Mouse (Mus musculus) limb, embryonic 11.5 days (tissue): ENCODE data around the gene Ltb. TPM values are rescaled to one million over a fixed set of nuclear protein-coding genes. Genes with fewer than 3 reads are reported as not detected.
"Not testable (repeated sequence)": the region's sequence is repeated elsewhere in the genome, so short reads cannot be mapped to it uniquely, and the experiment has no call there.

Experiments
- ATAC-seq: fragments of 200-750 bp; cut with Nextera tagmentation; 2 replicates; pipeline ENCODE4 v1.8.0; 2017; ENCODE audit warnings: low read depth; ENCODE audit not compliant: insufficient number of reproducible peaks, low FRiP score, low TSS enrichment
- DNase-seq: peaks from one replicate; pipeline ENCODE4 v3.0.0-alpha.2; 2015; ENCODE audit warnings: low spot score
- H3K27ac ChIP-seq: fragments of 300-500 bp; sonication (generic); replicated peaks from 2 replicates; pipeline ENCODE4 v1.5.1; 2014; ENCODE audit warnings: low read depth, mild to moderate bottlenecking, low read length
- H3K27me3 ChIP-seq: fragments of 300-500 bp; sonication (generic); 2 replicates; pipeline ENCODE4 v1.6.1; 2014; ENCODE audit warnings: mild to moderate bottlenecking, low read length, mixed read lengths; ENCODE audit not compliant: control insufficient read depth, insufficient read depth
- H3K36me3 ChIP-seq: fragments of 300-500 bp; sonication (generic); 2 replicates; pipeline ENCODE4 v1.6.1; 2014; ENCODE audit warnings: mild to moderate bottlenecking, low read length, moderate library complexity, mixed read lengths; ENCODE audit not compliant: control insufficient read depth, insufficient read depth
- H3K4me1 ChIP-seq: fragments of 300-500 bp; sonication (generic); 2 replicates; pipeline ENCODE4 v1.6.1; 2014; ENCODE audit warnings: low read length, mixed read lengths; ENCODE audit not compliant: control insufficient read depth, insufficient read depth
- H3K4me2 ChIP-seq: fragments of 300-500 bp; sonication (generic); 2 replicates; pipeline ENCODE4 v1.6.1; 2014; ENCODE audit warnings: low read depth, mild to moderate bottlenecking, moderate library complexity; ENCODE audit not compliant: severe bottlenecking
- H3K4me3 ChIP-seq: fragments of 300-500 bp; sonication (generic); 2 replicates; pipeline ENCODE4 v1.5.1; 2014; ENCODE audit warnings: low read depth, low read length
- H3K9ac ChIP-seq: fragments of 300-500 bp; sonication (generic); 2 replicates; pipeline ENCODE4 v1.6.1; 2014; ENCODE audit warnings: mild to moderate bottlenecking, low read length
- H3K9me3 ChIP-seq: fragments of 300-500 bp; sonication (generic); 2 replicates; pipeline ENCODE4 v1.6.1; 2016; ENCODE audit warnings: low read length; ENCODE audit not compliant: control insufficient read depth
- WGBS: fragments of 180-500 bp; shearing (Covaris S2); extraction: QIAGEN DNeasy Blood & Tissue Kit; methylation state at CpG from one replicate; pipeline ENCODE4 v1.1.7; 2014; 5-methylcytosine and 5-hydroxymethylcytosine counted together
- polyA plus RNA-seq: library from polyadenylated mRNA; unstranded; fragments of >200 nt; fragmentation: Nextera tagmentation; extraction: Ambion mirVana; gene quantifications from 2 replicates; pipeline ENCODE4 v1.2.1, GENCODE M21; 2014

The Ltb gene
- polyA plus RNA-seq, 1 experiment from 2014 or later = 0.45 TPM

GRCm38 (mm10) chr17:35232659-35233058, 38.4 kb downstream of the Ltb start:
- Histone ChIP-seq H3K27me3 (no peaks in the 10 kb centered on the region), H3K4me2 (no peak overlapping the region), H3K9ac (no peak overlapping the region), H3K9me3 (no peaks in the 10 kb centered on the region), H3K36me3 (peaks cover 9% of the 10 kb centered on the region; the same call in 1 of the 2 replicates), H3K27ac (no peak overlapping the region), H3K4me3 (no peak overlapping the region), H3K4me1 (0 out of 2 replicates have a peak, but pooled peaks cover 3% of the 10 kb centered on the region)
- 86% methylated on average over 5 of the region's 5 CpGs for WGBS
- DNase-seq (no peak), ATAC-seq (no peak)

- no peak for DNase-seq
- Histone ChIP-seq H3K9me3 (no peaks in the 10 kb centered on the region), H3K27ac (0 out of 2 replicates have a peak within 1 kb of the TSS, but pooled peaks have one; percentile 21), H3K27me3 (no peaks in the 10 kb centered on the region), H3K4me3 (peak within 1 kb of the TSS; percentile 49), H3K9ac (no peak within 1 kb of the TSS; the same call in 1 of the 2 replicates), H3K4me1 (0 out of 2 replicates have a peak, but pooled peaks cover 3% of the 10 kb centered on the region), H3K4me2 (peak within 1 kb of the TSS; percentile 89), H3K36me3 (peaks cover 8% of the 10 kb centered on the region; the same call in 1 of the 2 replicates)
- WGBS = 85% methylated on average over 18 of the region's 18 CpGs
- ATAC-seq = no peak
Observed at GRCm38 (mm10) chr17:35233114-35233980, 39.1 kb downstream of the Ltb start, which contains the start of gene Atp6v1g2. Atp6v1g2 (plus strand) TSS chr17:35233660.

- H3K27ac ChIP-seq, H3K4me1 ChIP-seq, H3K9me3 ChIP-seq, H3K9ac ChIP-seq, H3K36me3 ChIP-seq, ATAC-seq, H3K27me3 ChIP-seq, DNase-seq: not testable (repeated sequence)
- 92% methylated on average over 7 of the region's 7 CpGs for WGBS
- Histone ChIP-seq H3K4me2 (peak overlapping the region; percentile 89; the same call in 1 of the 2 replicates), H3K4me3 (peak overlapping the region; percentile 49; the same call in 1 of the 2 replicates)
Observed at GRCm38 (mm10) chr17:35234090-35234489, 39.9 kb downstream of the Ltb start.

- H3K9ac ChIP-seq = peak overlapping the region; percentile 91
- peak overlapping the region; percentile 84 for H3K27ac ChIP-seq
- WGBS = 5% methylated on average over 31 of the region's 31 CpGs
- no peaks in the 10 kb centered on the region for H3K27me3 ChIP-seq
- no peaks in the 10 kb centered on the region for H3K9me3 ChIP-seq
- H3K36me3 ChIP-seq = peaks cover under 1% of the 10 kb centered on the region; the same call in 1 of the 2 replicates
- 0 out of 2 replicates have a peak, but pooled peaks cover 3% of the 10 kb centered on the region for H3K4me1 ChIP-seq
- DNase-seq (peak; percentile 72), ATAC-seq (0 out of 2 replicates have a peak, but pooled peaks have one; percentile 8)
- H3K4me3 ChIP-seq = peak overlapping the region; percentile 49
- peak overlapping the region; percentile 89 for H3K4me2 ChIP-seq
Observed at GRCm38 (mm10) chr17:35234903-35235302, 40.7 kb downstream of the Ltb start.

GRCm38 (mm10) chr17:35235614-35236389, 41.6 kb downstream of the Ltb start, which contains the start of gene Nfkbil1:
Nfkbil1 (minus strand) TSS chr17:35235792.
- Histone ChIP-seq H3K9ac (peak within 1 kb of the TSS; percentile 91), H3K4me1 (peaks cover 7% of the 10 kb centered on the region; the same call in 1 of the 2 replicates), H3K4me2 (peak within 1 kb of the TSS; percentile 89), H3K9me3 (no peaks in the 10 kb centered on the region), H3K27me3 (no peaks in the 10 kb centered on the region), H3K27ac (peak within 1 kb of the TSS; percentile 84), H3K4me3 (peak within 1 kb of the TSS; percentile 49), H3K36me3 (no peaks in the 10 kb centered on the region; the same call in 1 of the 2 replicates)
- peak; percentile 65 for ATAC-seq
- peak; percentile 88 for DNase-seq
- 2% methylated on average over 35 of the region's 35 CpGs for WGBS

DNA sequence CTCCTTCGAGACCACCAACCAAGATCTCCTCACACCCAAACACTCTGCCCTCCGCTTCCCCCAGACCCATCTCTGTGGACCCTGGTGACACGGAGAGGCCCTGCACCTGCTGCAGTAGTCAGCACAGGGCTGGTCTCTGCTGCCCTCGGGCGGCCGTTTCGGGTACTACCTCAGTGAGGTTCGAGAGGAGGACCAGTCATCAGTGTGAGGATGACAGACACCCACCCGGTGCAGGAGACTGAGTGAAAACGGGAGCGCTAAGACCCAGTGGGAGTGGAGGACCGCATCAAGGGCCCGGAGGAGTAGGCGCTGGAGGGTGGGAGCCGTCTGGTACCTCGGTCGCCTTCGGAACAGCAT, 42.1 kb downstream of the Ltb start:
- H3K27me3 ChIP-seq = no peaks in the 10 kb centered on the region
- peaks cover 8% of the 10 kb centered on the region; the same call in 1 of the 2 replicates for H3K4me1 ChIP-seq
- peak overlapping the region; percentile 89 for H3K4me2 ChIP-seq
- no peaks in the 10 kb centered on the region; the same call in 1 of the 2 replicates for H3K36me3 ChIP-seq
- H3K9me3 ChIP-seq = no peaks in the 10 kb centered on the region
- H3K4me3 ChIP-seq = peak overlapping the region; percentile 49
- peak; percentile 67 for ATAC-seq
- H3K9ac ChIP-seq = no peak overlapping the region
- peak overlapping the region; percentile 84 for H3K27ac ChIP-seq
- WGBS = 1% methylated on average over 18 of the region's 18 CpGs
- peak; percentile 100 for DNase-seq

GRCm38 (mm10) chr17:35236996-35237395, 42.8 kb downstream of the Ltb start:
- no peak for ATAC-seq
- DNase-seq = no peak
- H3K4me1 ChIP-seq = peaks cover 8% of the 10 kb centered on the region; the same call in 1 of the 2 replicates
- no peak overlapping the region for H3K9ac ChIP-seq
- WGBS = 73% methylated on average over 9 of the region's 9 CpGs
- H3K9me3 ChIP-seq = no peaks in the 10 kb centered on the region
- H3K4me2 ChIP-seq = no peak overlapping the region; the same call in 1 of the 2 replicates
- no peaks in the 10 kb centered on the region; the same call in 1 of the 2 replicates for H3K36me3 ChIP-seq
- no peaks in the 10 kb centered on the region for H3K27me3 ChIP-seq
- no peak overlapping the region for H3K27ac ChIP-seq
- no peak overlapping the region for H3K4me3 ChIP-seq

DNA sequence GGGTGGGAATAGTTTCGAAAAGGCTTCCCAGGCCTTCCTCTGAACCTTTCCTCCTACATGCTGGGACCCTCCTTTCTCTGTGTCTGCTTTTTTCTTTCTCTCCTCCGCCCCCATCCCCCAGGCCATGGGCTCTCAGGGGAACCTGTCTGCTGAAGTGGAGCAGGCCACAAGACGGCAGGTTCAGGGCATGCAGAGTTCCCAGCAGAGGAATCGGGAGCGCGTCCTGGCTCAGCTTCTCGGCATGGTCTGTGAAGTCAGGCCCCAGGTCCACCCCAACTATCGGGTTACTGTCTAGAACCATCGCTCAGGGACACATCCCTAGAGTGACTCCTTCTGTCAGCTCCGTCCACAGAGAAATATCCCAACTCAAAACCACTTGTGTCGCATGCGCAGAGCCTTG, 43.3 kb downstream of the Ltb start:
- no peak for ATAC-seq
- Histone ChIP-seq H3K4me1 (peaks cover 8% of the 10 kb centered on the region; the same call in 1 of the 2 replicates), H3K9me3 (no peaks in the 10 kb centered on the region), H3K9ac (no peak overlapping the region), H3K4me2 (no peak overlapping the region), H3K27me3 (no peaks in the 10 kb centered on the region), H3K27ac (no peak overlapping the region), H3K4me3 (no peak overlapping the region), H3K36me3 (no peaks in the 10 kb centered on the region; the same call in 1 of the 2 replicates)
- WGBS = 88% methylated on average over 12 of the region's 12 CpGs
- no peak for DNase-seq
